Mouse (Mus musculus) adrenal gland, adult (tissue): Measurements from ENCODE around the gene Plscr4.

ENCODE experiments used
- DNase-seq, 2 experiments: peaks; one replicate each; pipeline ENCODE4 v3.0.0; 2022 to 2023; ENCODE audit warnings: low spot score in 1 of 2; ENCODE audit not compliant: inconsistent age in 2 of 2

Gene Plscr4

GRCm38 (mm10) chr9:92457261-92458058, at the start of gene Plscr4:
Gene Plscr4, plus strand, starts transcription at chr9:92457373.
- peak; percentile 81 to 95 for DNase-seq

GRCm38 (mm10) chr9:92410225-92410624, 46.9 kb upstream of the Plscr4 start:
- DNase-seq, result no peak

GRCm38 (mm10) chr9:92412045-92412444, 45.1 kb upstream of the Plscr4 start:
- no peak for DNase-seq

- no peak for DNase-seq
Measured at GRCm38 (mm10) chr9:92413684-92414083, 43.5 kb upstream of the Plscr4 start.

- peak in 1 of 2 experiments; percentile 44 for DNase-seq
Measured at GRCm38 (mm10) chr9:92437781-92438180, 19.4 kb upstream of the Plscr4 start.

GRCm38 (mm10) chr9:92441468-92441867, 15.7 kb upstream of the Plscr4 start:
- DNase-seq, result no peak

- DNase-seq, result no peak
Measured at GRCm38 (mm10) chr9:92444536-92444935, 12.6 kb upstream of the Plscr4 start.

- peak in 1 of 2 experiments; percentile 43 for DNase-seq
Measured at GRCm38 (mm10) chr9:92456605-92457004, 568 bp upstream of the Plscr4 start.

- no peak for DNase-seq
Measured at GRCm38 (mm10) chr9:92458059-92458402, 858 bp downstream of the Plscr4 start.

GRCm38 (mm10) chr9:92458418-92458817, 1.2 kb downstream of the Plscr4 start:
- peak in 1 of 2 experiments; percentile 59 for DNase-seq

GRCm38 (mm10) chr9:92467724-92468123, 10.6 kb downstream of the Plscr4 start:
- no peak for DNase-seq

- DNase-seq, result no peak
Measured at GRCm38 (mm10) chr9:92472256-92472855, 15.2 kb downstream of the Plscr4 start.

- no peak for DNase-seq
Measured at GRCm38 (mm10) chr9:92473178-92473577, 16.0 kb downstream of the Plscr4 start.

GRCm38 (mm10) chr9:92474244-92474643, 17.1 kb downstream of the Plscr4 start:
- DNase-seq, result no peak

GRCm38 (mm10) chr9:92481663-92482062, 24.5 kb downstream of the Plscr4 start:
- no peak for DNase-seq

GRCm38 (mm10) chr9:92482551-92482950, 25.4 kb downstream of the Plscr4 start:
- DNase-seq, result no peak

- no peak for DNase-seq
Measured at GRCm38 (mm10) chr9:92484710-92485267, 27.6 kb downstream of the Plscr4 start.

GRCm38 (mm10) chr9:92489857-92490256, 32.7 kb downstream of the Plscr4 start:
- no peak for DNase-seq

- no peak for DNase-seq
Measured at GRCm38 (mm10) chr9:92490319-92490718, 33.1 kb downstream of the Plscr4 start.

GRCm38 (mm10) chr9:92491274-92491673, 34.1 kb downstream of the Plscr4 start:
- no peak for DNase-seq

GRCm38 (mm10) chr9:92499710-92500410, 42.7 kb downstream of the Plscr4 start:
- peak; percentile 81 to 96 for DNase-seq

GRCm38 (mm10) chr9:92504256-92504655, 47.1 kb downstream of the Plscr4 start:
- DNase-seq, result no peak
